In genomic region chr1:132474496-132474895, GRCm38 (mm10) we compare ENCODE assay signal across 20 mouse cellular contexts. TPM values are rescaled to one million over a fixed set of nuclear protein-coding genes. Genes with fewer than 3 reads are reported as not detected.
DNase-seq lines count a peak whose midpoint lies in the region; ATAC-seq lines count a peak whose summit lies in the region.
"Had no signal": no experiment of that assay in that cellular context is flagged by ENCODE, and none has a peak within 500 bp of the region (broad histone marks: within the 10 kb centered on the region; RNA-seq: fewer than 3 reads in every experiment).

No protein-coding gene starts in this region.

- H3K9ac ChIP-seq in heart, embryonic 15.5 days = 0 out of 2 replicates have a peak overlapping the region, but pooled peaks have one; percentile 16
- H3K9ac ChIP-seq: embryonic facial prominence, embryonic 12.5 days; forebrain, postnatal 0 days; heart, embryonic 13.5 days; hindbrain, embryonic 14.5 days had no signal

- no peaks in the 10 kb centered on the region for H3K9me3 ChIP-seq in heart, embryonic 15.5 days (replicated peaks)
- H3K9me3 ChIP-seq: embryonic facial prominence, embryonic 12.5 days; heart, embryonic 13.5 days; hindbrain, embryonic 10.5 days had no signal

- no peak overlapping the region for H3K4me3 ChIP-seq in heart, embryonic 15.5 days
- H3K4me3 ChIP-seq: embryonic facial prominence, embryonic 12.5 days; heart, embryonic 13.5 days; hindbrain, embryonic 10.5 days had no signal

- H3K4me1 ChIP-seq in heart, embryonic 15.5 days (replicated peaks) = peaks cover 23% of the 10 kb centered on the region

- H3K36me3 ChIP-seq in heart, embryonic 15.5 days = no peaks in the 10 kb centered on the region
- H3K36me3 ChIP-seq: embryonic facial prominence, embryonic 12.5 days; heart, embryonic 13.5 days; hindbrain, embryonic 10.5 days had no signal

- H3K27ac ChIP-seq in heart, embryonic 15.5 days = no peak overlapping the region
- H3K27ac ChIP-seq: embryonic facial prominence, embryonic 12.5 days; heart, embryonic 13.5 days; hindbrain, embryonic 10.5 days; hindbrain, embryonic 14.5 days had no signal

- DNase-seq in heart, postnatal 25 days (ENCODE audit: low spot score) = no peak
- peak; percentile 57 for DNase-seq in layer of hippocampus, adult 9-11 months
- DNase-seq in layer of hippocampus, postnatal 25 days (ENCODE audit: extremely low spot score in 1 of 2, low spot score in 1 of 2) = no peak
- DNase-seq in brain, adult 2 months (ENCODE audit: low read depth, low spot score) = peak; percentile 15
- no peak for DNase-seq in embryo, embryonic 10 days (ENCODE audit: low spot score)
- DNase-seq: adrenal gland, postnatal 25 days; cerebellum, adult 2 months; cerebellum, postnatal 10 days; forebrain, postnatal 0 days; gastrocnemius, postnatal 14 days; heart, postnatal 10 days had no signal

- no peak for ATAC-seq in heart, embryonic 15.5 days (replicated peaks; ENCODE audit: insufficient number of reproducible peaks, insufficient read depth, low FRiP score, low read depth)
- ATAC-seq: activated CD4-positive, CD25-positive, alpha-beta regulatory T cell, adult 4 months; forebrain, postnatal 0 days; intestine, postnatal 0 days; Patski had no signal

- intact Hi-C loops in heart, postnatal 25 days (cut with DNase I) = no loop called here

- 77% methylated on average over 1 of the region's 1 CpGs for WGBS in heart, embryonic 15.5 days

- no peaks in the 10 kb centered on the region for H3K27me3 ChIP-seq in heart, embryonic 15.5 days
- H3K27me3 ChIP-seq: CH12.LX; embryonic facial prominence, embryonic 12.5 days; heart, embryonic 13.5 days; Patski had no signal

- no peak overlapping the region for H3K4me2 ChIP-seq in heart, embryonic 15.5 days
- H3K4me2 ChIP-seq: embryonic facial prominence, embryonic 12.5 days; heart, embryonic 13.5 days; hindbrain, embryonic 14.5 days had no signal

RNA-seq across cellular contexts. Expression of gene Rbbp5, which starts 2.7 kb away (rescaled TPM):
- polyA plus RNA-seq in heart, embryonic 15.5 days (2015; fragmentation: Nextera tagmentation; extraction: Ambion mirVana) = 25.9 and 28.3 TPM in 2 replicates
- 10 to 100 TPM; 18.9 to 24.2 TPM for total RNA-seq in heart, postnatal 25 days (2021)
- total RNA-seq in layer of hippocampus, postnatal 25 days (2021) = 10 to 100 TPM; 59.0 to 62.8 TPM

RNA-seq across cellular contexts. Expression of gene Tmem81, which starts 31.5 kb away (rescaled TPM):
- 0.66 and 1.1 TPM in 2 replicates for polyA plus RNA-seq in heart, embryonic 15.5 days (2015; fragmentation: Nextera tagmentation; extraction: Ambion mirVana)
- total RNA-seq in heart, postnatal 25 days (2021) = 1 to 10 TPM; 1.6 TPM
- 1 to 10 TPM; 5.3 to 6.2 TPM for total RNA-seq in layer of hippocampus, postnatal 25 days (2021)

RNA-seq across cellular contexts. Expression of gene Dstyk, which starts 57.1 kb away (rescaled TPM):
- polyA plus RNA-seq in heart, embryonic 15.5 days (2015; fragmentation: Nextera tagmentation; extraction: Ambion mirVana) = 9.2 and 11.1 TPM in 2 replicates
- total RNA-seq in heart, postnatal 25 days (2021) = 10 to 100 TPM; 17.4 TPM
- total RNA-seq in layer of hippocampus, postnatal 25 days (2021) = 10 to 100 TPM; 47.4 to 49.5 TPM

Comparison
In these comparisons a context has a peak if more than half of its experiments do, and no peak if none do; other contexts are left out.
1. DNase-seq: peak in layer of hippocampus, adult 9-11 months (single experiment) and brain, adult 2 months (single experiment); none in heart, postnatal 25 days (single experiment), layer of hippocampus, postnatal 25 days (0 of 2) and embryo, embryonic 10 days (single experiment).